Mouse (Mus musculus): ENCODE data around the gene Hist2h2ac.

- no peak for TF ChIP-seq POLR2A (IDR thresholded peaks at IDR 0.05; ENCODE audit: low read depth, low read length)
- TF ChIP-seq CTCF (IDR thresholded peaks at IDR 0.05; ENCODE audit: extremely low read depth, insufficient read length, insufficient replicate concordance, low read depth, low read length) = no peak
Measured at GRCm38 (mm10) chr3:96249034-96249345, 28.3 kb upstream of the Hist2h2ac start.
